Mouse (Mus musculus): ENCODE measurements around the gene Hist1h4k. TPM values are rescaled to one million over a fixed set of nuclear protein-coding genes. Genes with fewer than 3 reads are reported as not detected.

Hist1h4k gene
- total RNA-seq, 2 experiments from 2014 or later = 143 to 2,398 TPM

DNA sequence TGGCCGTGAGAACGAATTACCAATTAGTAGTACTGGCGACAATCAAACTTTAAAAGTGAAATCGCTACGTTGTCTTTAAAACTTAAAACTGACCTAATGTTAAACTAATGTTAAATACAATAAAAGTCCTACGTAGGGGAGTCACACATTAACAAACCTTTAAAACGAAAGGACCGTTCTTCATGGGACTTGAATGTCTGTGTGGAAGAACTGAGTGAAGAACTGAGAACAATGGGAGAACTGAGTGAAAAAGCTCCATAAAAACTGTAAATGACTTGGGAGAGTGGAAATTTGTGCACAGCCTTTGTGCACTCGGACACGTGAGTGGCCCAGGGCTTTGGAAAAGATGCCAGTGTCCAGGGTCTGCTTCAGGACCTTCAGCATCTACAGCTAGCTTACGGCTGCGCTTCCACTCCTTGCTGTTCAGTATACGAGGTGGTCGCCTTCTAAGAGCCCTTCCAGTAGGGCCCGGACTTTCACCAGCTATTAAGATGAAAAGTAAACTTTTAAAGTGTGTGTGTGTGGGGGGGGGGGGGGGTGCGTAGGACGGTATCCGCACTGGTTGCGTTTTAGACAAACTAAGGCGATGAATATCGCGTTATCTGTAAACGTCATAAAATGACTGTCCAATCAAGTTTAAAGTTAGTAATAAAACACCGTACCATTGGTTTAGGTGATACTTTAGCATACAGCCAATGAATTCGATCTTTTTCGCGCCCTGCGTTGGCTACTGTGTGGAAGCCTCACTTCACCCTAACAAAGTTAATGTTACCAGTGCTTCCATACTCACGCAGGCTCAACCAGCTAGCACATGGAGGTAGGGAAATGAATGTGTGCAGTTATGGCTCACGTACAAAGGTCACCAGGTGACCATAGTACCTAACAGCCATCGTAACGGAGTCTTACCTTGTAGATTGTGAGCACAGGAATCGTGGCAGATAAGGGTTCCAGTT, 28.8 kb upstream of the Hist1h4k start:
- peak; percentile 61 for ATAC-seq (replicated peaks; ENCODE audit: poor library complexity, severe bottlenecking)

DNA sequence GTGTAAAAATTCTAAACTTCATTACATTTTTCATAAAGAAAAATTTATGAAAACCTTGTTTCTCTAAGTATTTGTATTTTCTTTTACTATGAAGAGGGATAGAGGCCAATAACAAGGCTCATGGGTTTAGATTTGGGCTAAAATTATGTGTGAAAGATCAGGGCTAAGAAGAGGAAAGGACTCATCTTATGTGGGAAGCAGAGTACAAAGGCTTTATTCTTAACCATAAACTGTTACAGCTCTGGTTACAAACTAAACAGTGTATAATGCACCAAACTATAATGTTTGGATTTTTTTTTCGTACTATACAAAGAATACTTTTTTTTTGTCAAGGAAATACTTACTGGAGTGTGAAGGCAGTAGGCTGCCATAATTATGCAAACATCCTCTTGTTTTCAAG, 5.4 kb upstream of the Hist1h4k start:
- ATAC-seq (replicated peaks; ENCODE audit: poor library complexity, severe bottlenecking) = no peak

GRCm38 (mm10) chr13:21754294-21755001, 4.1 kb upstream of the Hist1h4k start:
- ATAC-seq (replicated peaks; ENCODE audit: poor library complexity, severe bottlenecking) = peak; percentile 21

GRCm38 (mm10) chr13:21753524-21754285, 3.4 kb upstream of the Hist1h4k start, which contains the start of the genes Hist1h2ak and Hist1h2bn:
Gene Hist1h2ak (minus strand): TSS chr13:21753827.
Gene Hist1h2bn (plus strand): TSS chr13:21754123.
- ATAC-seq (replicated peaks; ENCODE audit: poor library complexity, severe bottlenecking) = peak; percentile 78

GRCm38 (mm10) chr13:21753051-21753523, 2.8 kb upstream of the Hist1h4k start:
- peak; percentile 25; the same call in 1 of the 2 replicates for ATAC-seq (replicated peaks; ENCODE audit: poor library complexity, severe bottlenecking)

DNA sequence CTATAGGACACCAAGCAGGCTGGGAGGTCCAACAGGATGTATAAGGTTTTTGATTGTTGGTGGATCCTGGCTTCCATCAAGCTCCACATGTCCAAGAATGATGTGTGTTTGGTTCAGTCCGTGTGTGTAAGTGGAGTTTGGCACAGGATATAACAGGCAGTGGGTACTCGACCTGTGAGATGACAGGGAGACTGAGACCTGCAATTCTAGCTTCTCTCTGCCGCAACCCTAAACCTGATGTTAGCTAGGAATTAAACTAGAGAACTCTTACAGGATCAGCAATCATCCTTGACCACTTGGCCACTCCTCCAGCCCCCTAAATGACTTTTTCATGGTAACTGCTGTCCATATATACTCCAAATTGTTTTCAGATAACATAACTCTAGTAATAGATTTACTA, 2.1 kb upstream of the Hist1h4k start:
- no peak for ATAC-seq (replicated peaks; ENCODE audit: poor library complexity, severe bottlenecking)

GRCm38 (mm10) chr13:21751827-21752226, 1.5 kb upstream of the Hist1h4k start:
- ATAC-seq (replicated peaks; ENCODE audit: poor library complexity, severe bottlenecking) = no peak

DNA sequence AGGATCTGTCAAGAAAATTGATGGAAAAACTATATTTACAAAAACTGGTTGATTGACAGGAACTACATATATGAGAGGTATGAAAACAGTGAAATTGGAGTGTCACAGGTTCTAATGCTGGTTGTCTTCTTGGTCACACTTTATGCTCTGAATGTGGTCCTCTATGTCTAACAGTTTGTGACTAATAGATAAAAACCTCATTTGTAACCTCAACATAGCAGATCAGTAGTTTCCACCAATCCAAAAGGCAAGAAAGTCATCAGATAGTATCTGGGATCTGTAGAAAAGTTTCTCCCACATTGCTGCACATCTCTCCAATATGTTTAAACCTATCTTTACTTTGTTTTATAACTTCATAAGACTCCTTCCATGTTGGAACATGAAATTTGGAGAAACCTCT, 1.1 kb upstream of the Hist1h4k start:
- ATAC-seq (replicated peaks; ENCODE audit: poor library complexity, severe bottlenecking) = no peak

DNA sequence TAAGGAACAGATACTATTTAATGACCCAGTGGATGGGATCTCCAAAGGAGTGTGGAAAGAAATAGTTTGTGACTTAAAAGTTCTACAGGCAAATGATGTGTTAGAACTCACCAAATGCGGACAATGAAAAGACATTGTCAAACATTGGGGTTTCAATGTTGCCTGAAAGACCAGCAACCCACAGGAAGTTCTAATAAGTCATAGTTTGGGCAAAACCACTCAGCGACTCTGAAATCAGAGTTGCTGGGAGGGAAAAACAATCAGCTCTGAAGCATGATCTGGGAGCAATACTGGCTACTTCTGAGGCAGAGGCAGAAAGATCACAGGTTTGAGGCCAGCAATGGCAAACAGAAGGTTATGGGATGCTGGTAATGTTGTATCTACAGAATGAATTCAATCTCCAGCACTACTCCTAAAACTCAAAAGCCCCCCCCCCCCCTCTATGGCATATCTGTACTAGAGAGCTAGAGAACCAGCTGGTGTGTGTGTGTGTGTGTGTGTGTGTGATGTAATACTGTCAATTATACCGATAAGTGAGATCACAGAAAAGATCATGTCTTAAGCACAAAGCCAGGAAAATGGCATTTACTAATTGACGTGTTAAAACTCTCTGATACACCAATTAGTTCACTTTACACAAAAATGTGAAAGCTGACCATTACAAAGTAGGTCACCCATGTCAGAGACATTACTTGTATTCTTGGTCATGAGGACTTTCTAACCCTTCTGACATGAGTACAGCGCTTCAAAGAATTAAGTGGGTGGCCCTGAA, 732 bp downstream of the Hist1h4k start:
- no peak for ATAC-seq (replicated peaks; ENCODE audit: poor library complexity, severe bottlenecking)

GRCm38 (mm10) chr13:21745006-21745405, 5.3 kb downstream of the Hist1h4k start:
- no peak for ATAC-seq (replicated peaks; ENCODE audit: poor library complexity, severe bottlenecking)

DNA sequence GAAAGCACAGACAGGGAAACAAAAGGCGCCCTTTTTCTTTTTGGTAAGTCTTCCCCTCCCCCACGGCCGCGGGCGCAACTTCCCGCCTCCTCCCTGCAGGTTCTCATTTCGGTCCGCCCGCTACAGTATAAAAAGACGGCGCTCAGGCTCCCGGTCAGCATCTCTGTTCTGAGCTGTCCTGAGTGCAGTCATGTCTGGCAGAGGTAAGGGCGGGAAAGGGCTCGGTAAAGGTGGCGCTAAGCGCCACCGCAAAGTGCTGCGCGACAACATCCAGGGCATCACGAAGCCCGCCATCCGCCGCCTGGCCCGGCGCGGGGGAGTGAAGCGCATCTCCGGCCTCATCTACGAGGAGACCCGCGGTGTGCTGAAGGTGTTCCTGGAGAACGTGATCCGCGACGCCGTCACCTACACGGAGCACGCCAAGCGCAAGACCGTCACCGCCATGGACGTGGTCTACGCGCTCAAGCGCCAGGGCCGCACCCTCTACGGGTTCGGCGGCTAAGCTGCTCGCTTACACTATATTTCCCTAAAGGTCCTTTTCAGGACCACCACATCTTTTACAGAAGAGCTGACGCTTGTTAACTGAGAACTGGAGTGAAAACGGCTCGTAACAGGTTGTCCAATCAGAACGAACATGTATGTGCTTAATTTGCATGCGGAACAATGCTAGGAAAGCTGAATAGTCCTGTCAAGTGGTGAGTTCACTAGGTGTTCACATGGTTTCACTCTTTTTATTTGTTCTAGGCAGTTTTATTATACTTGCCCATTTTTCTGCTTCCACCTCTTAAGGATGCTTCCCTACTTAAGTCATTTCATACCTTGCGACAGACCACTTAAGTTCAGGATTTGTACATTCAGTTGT, 15.2 kb downstream of the Hist1h4k start, which contains the start of gene Hist1h4j:
TSS of gene Hist1h4j (plus strand) at position 159 of the 862 bp plus-strand sequence.
- peak; percentile 76 for ATAC-seq (replicated peaks; ENCODE audit: poor library complexity, severe bottlenecking)

DNA sequence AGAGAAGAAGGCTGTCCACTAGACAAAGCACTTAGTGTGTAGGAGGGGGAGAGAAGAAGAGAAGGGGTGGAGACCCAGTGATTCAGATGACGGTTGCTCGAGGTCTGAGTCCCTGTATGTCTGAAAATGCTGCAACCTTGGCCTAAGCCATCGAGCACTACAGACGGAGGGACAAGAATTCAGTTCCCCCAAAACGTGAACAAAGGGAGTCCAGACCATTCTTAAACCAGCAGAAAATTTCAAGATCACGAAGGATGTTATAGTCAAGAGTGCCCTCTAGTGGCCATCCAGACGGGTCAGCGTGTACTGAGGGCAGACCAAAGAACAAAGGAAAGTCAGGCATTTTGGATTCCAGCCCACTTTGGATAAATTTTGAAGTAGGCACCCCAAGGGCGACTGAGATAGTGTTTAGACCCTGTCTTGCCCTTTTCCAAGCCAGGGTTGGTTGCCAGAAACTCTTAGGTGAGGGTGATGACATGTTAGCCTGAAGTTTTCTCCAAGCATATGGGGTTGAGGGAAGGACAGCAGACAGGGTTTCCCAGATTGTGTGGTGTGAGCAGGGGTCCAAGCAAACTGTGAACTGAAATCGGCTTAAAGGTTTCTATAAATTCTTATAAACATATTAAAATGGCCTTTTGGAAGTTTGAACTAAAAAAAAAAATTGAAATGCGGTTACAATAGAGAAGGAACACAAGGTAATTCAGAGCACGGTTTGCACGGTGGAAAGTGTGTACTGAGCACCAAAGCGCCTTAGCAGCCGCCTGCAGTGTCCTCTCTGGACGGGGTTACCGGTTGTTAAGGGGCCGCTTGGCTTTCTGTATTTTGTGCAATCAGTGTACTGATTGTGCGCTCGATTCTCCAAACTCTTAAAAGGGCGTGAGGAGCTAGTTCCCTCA, 16.0 kb downstream of the Hist1h4k start:
- peak; percentile 71 for ATAC-seq (replicated peaks; ENCODE audit: poor library complexity, severe bottlenecking)

DNA sequence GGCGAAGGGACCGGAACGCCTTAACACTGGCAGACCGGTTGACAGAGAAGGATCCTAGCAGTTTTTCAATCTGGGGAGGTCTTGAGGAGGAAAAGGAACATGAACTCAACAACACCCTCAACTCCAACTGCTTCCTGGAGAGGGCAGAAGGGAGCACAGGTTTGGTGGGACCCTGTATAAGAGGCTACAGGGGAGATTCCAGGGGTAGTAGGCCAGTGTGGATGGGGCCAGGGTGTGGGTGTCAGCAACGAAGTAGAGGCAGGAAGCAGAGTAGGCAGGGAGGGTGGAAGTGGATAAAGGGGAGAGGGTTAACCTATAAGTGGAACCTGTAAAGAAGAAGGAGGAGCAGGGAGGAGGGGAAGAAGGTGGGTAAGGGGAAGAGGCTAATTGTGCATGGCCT, 16.8 kb downstream of the Hist1h4k start:
- no peak for ATAC-seq (replicated peaks; ENCODE audit: poor library complexity, severe bottlenecking)

DNA sequence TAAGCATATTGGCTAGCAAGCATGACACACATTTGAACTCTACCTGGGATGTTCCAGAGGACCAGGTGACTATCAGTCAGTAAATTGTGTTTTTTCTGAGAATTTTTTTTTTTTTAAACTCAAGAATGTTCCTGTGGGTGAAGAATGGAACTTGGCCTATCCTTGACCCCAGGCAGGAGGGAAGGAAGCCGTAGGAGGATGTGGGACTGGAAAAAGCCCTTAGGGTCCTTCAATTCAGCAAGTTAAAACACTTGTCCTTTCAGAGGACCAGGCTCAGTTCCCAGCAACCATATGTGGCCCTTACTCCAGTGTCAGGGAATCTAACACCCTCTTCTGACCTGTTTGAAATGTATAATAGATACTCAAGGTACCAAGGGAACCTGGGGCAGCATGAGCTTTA, 20.8 kb downstream of the Hist1h4k start:
- ATAC-seq (replicated peaks; ENCODE audit: poor library complexity, severe bottlenecking) = no peak

GRCm38 (mm10) chr13:21727948-21728572, 22.2 kb downstream of the Hist1h4k start:
- no peak for ATAC-seq (replicated peaks; ENCODE audit: poor library complexity, severe bottlenecking)

GRCm38 (mm10) chr13:21722993-21723836, 27.1 kb downstream of the Hist1h4k start:
- ATAC-seq (replicated peaks; ENCODE audit: poor library complexity, severe bottlenecking) = no peak
